ENCODE assay signal across 10 mouse cellular contexts in the genomic region with DNA sequence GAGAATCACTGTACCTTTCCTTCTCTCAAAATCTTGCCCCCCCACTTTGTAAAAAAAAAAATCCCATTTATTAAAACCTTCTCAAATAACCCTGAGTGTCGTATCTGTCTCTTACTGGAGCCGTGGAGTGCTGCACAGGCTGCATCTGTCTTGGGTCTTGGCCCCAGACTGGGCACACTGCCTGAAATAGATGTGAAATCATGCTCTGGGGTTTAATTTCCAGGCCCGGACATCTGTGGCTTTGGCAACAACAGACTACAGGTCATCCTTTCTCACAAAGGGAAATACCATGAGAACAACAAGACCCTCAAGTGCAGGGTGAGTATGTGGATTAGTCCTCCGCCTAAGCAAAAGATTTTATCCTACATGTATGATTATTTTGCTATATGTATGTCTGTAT. TPM values are rescaled to one million over a fixed set of nuclear protein-coding genes. Genes with fewer than 3 reads are reported as not detected.
A peak's percentile ranks its signal among the peaks of the same experiment; 100 is the strongest.
DNase-seq lines count a peak whose midpoint lies in the region; ATAC-seq lines count a peak whose summit lies in the region.
"Had no signal": no experiment of that assay in that cellular context is flagged by ENCODE, and none has a peak within 500 bp of the region (broad histone marks: within the 10 kb centered on the region; RNA-seq: fewer than 3 reads in every experiment).

No protein-coding gene starts in this region.

- H3K27me3 ChIP-seq in kidney, embryonic 16.5 days (ENCODE audit: insufficient read depth, low read length): no peaks in the 10 kb centered on the region

- 58% methylated on average over 4 of the region's 4 CpGs for WGBS in kidney, embryonic 16.5 days

- H3K27ac ChIP-seq in kidney, embryonic 16.5 days (ENCODE audit: low read length): no peak overlapping the region
- H3K27ac ChIP-seq: kidney, postnatal 0 days had no signal

- H3K36me3 ChIP-seq in kidney, embryonic 16.5 days (ENCODE audit: insufficient read depth, low read length): no peaks in the 10 kb centered on the region

- no peak overlapping the region for H3K9ac ChIP-seq in kidney, embryonic 16.5 days (replicated peaks; ENCODE audit: low read length)

- H3K9me3 ChIP-seq in kidney, embryonic 16.5 days (ENCODE audit: low read length): no peaks in the 10 kb centered on the region

- DNase-seq in kidney, postnatal 25 days: no peak
- peak; percentile 63 for DNase-seq in brain, adult 2 months (ENCODE audit: low read depth, low spot score)
- peak; percentile 81 for DNase-seq in gastrocnemius, postnatal 14 days
- peak; percentile 76 for DNase-seq in lung, postnatal 10 days
- no peak for DNase-seq in embryo, embryonic 10.5 days (ENCODE audit: low spot score)
- no peak for DNase-seq in spleen, adult 18-20 months
- no peak for DNase-seq in layer of hippocampus, adult 8-10 months (ENCODE audit: low spot score in 2 of 2)

- intact Hi-C loops in gastrocnemius, postnatal 14 days (cut with DNase I; ENCODE audit: low total_unique reads): no loop called here

- no peak overlapping the region for H3K4me2 ChIP-seq in kidney, embryonic 16.5 days (replicated peaks; ENCODE audit: low read depth, low read length)

- no peaks in the 10 kb centered on the region for H3K4me1 ChIP-seq in kidney, embryonic 16.5 days (ENCODE audit: insufficient read depth, low read length)

- no peak overlapping the region for H3K4me3 ChIP-seq in kidney, embryonic 16.5 days (ENCODE audit: low read length)

- ATAC-seq in kidney, embryonic 16.5 days (ENCODE audit: low FRiP score, low TSS enrichment): peak; percentile 54; the same call in 1 of the 2 replicates

RNA-seq across cellular contexts. Expression of a gene that starts 7.6 kb away (rescaled TPM):
- 0.18 and 0.54 TPM in 2 replicates for polyA plus RNA-seq in kidney, embryonic 16.5 days (2015; fragmentation: Nextera tagmentation; extraction: Ambion mirVana)
- total RNA-seq in gastrocnemius, postnatal 14 days (2021): under 1 TPM in 1 of 2 experiments, not detected in 1; 0.12 TPM
- 1 to 10 TPM in 2 of 4 experiments, under 1 TPM in 2; 0.76 to 2.0 (median 1.0) TPM for total RNA-seq in layer of hippocampus, adult 8-10 months (2022)
- polyA plus RNA-seq: spleen, adult 2 months had no signal

RNA-seq across cellular contexts. Expression of a gene that starts 38.1 kb away (rescaled TPM):
- 36.3 and 39.1 TPM in 2 replicates for polyA plus RNA-seq in kidney, embryonic 16.5 days (2015; fragmentation: Nextera tagmentation; extraction: Ambion mirVana)
- 10 to 100 TPM; 39.2 to 48.1 TPM for total RNA-seq in gastrocnemius, postnatal 14 days (2021)
- 100 to 1,000 TPM; 195 to 231 (median 218) TPM for total RNA-seq in layer of hippocampus, adult 8-10 months (2022)

RNA-seq across cellular contexts. Expression of a gene that starts 39.9 kb away (rescaled TPM):
- 75.7 and 77.6 TPM in 2 replicates for polyA plus RNA-seq in kidney, embryonic 16.5 days (2015; fragmentation: Nextera tagmentation; extraction: Ambion mirVana)
- total RNA-seq in gastrocnemius, postnatal 14 days (2021): 100 to 1,000 TPM in 1 of 2 experiments, 10 to 100 TPM in 1; 76.2 to 100 TPM
- total RNA-seq in layer of hippocampus, adult 8-10 months (2022): 10 to 100 TPM; 48.2 to 59.2 (median 56.3) TPM

Comparison
In these comparisons a context has a peak if more than half of its experiments do, and no peak if none do; other contexts are left out.
1. DNase-seq: peak in brain, adult 2 months (single experiment), gastrocnemius, postnatal 14 days (single experiment) and lung, postnatal 10 days (single experiment); none in kidney, postnatal 25 days (0 of 2), embryo, embryonic 10.5 days (single experiment), spleen, adult 18-20 months (0 of 2) and layer of hippocampus, adult 8-10 months (0 of 2).